Mouse (Mus musculus): ENCODE data around the gene Tmigd1. TPM values are rescaled to one million over a fixed set of nuclear protein-coding genes. Genes with fewer than 3 reads are reported as not detected.
A peak's percentile ranks its signal among the peaks of the same experiment; 100 is the strongest.

Tmigd1 gene
- 0.09 TPM in 1 of 2 replicates, not detected in the other for polyA plus RNA-seq (2016; fragmentation: Nextera tagmentation; extraction: Ambion mirVana)

DNA sequence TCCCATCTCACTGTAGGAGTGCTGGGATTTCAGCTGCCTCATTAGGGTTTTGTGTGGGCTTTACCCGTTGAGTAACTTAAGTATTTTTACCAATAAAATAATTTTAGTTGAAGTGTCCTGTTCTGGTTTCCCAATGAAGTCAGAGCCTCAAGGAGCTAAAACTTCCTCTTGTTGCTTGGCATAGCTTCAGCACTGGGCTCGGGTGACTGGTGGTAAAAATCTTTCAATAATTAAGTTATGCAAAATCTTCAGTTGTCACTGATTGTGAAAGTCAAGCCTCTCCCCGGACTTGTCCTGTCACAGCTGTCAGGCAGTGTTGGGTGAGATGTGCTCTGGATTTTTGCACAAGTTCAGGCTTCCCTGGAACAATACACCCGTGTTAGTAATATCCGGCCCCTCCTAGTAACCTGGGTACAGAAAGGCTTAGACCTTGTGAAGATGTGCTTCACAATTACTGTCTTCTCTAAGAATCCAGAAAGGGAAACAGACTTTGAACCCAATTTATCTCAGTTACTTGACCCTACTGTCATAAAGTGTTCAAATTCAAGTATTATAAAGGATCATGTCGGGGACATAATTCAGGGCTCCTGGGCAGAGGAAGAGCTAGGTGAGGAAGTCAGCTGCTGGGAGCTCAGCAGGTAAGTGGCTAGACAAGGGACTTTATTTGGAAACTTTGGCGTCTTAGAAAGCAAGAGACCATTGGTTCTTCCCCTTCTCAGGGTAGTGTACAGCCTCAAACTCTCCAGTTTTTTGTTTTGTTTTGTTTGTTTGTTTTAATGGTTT, at the start of gene Tmigd1:
Gene Tmigd1, plus strand, starts transcription at position 581 of the 783 bp plus-strand sequence.
- Histone ChIP-seq H3K36me3 (no peaks in the 10 kb centered on the region), H3K27me3 (ENCODE audit: low read depth, poor library complexity, severe bottlenecking) (no peaks in the 10 kb centered on the region), H3K27ac (replicated peaks) (no peak within 1 kb of the TSS), H3K4me1 (peaks cover 12% of the 10 kb centered on the region), H3K9me3 (replicated peaks) (no peaks in the 10 kb centered on the region), H3K4me3 (no peak within 1 kb of the TSS)
- 81% methylated on average over 7 of the region's 7 CpGs for WGBS
- no peak for DNase-seq (ENCODE audit: low spot score)

DNA sequence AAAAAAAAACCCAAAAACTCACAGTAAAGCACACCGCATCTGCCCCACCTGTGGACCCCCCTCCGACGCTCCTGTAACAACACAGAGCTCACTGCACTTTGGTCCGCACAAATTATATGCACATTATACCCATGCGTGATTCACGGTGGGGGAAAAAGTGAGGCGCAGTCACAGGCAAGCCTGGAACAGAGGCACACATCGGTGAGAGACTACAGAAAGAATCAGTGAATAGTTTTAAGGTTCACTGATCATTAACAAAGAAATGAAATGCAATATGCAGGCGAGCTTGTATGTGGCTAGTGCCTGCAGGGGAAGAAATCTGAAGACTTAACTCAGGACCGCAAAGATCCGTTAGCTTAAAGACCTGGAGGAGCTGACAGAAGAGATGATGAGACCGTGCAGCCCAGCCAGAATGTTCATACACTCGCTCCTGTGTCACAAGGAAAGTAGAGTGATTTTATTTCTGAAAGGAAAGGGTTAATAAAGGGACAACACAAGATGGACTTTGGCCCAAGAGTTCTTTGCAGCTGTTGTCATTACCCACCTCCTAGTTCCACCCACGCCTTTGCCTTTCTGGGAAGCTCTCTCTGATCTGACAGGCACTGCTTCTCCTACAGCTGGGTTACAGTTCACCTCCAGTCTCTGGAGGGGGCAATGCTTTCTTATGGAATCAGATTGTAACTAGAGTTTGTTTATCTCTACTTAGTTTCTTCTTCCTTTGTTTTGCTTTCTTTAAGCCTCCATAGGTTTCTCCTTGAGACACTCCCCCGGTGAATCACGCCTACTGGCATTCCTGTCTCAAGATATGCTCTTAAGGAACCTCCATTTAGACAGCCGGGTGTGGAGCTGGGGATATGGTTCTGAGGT, 47.3 kb upstream of the Tmigd1 start:
- Histone ChIP-seq H3K27ac (replicated peaks) (peak overlapping the region; percentile 49; the same call in 1 of the 2 replicates), H3K9me3 (replicated peaks) (no peaks in the 10 kb centered on the region), H3K4me3 (no peak overlapping the region), H3K36me3 (no peaks in the 10 kb centered on the region), H3K27me3 (ENCODE audit: low read depth, poor library complexity, severe bottlenecking) (no peaks in the 10 kb centered on the region), H3K4me1 (peaks cover 16% of the 10 kb centered on the region)
- 62% methylated on average over 17 of the region's 17 CpGs for WGBS
- DNase-seq (ENCODE audit: low spot score): no peak

DNA sequence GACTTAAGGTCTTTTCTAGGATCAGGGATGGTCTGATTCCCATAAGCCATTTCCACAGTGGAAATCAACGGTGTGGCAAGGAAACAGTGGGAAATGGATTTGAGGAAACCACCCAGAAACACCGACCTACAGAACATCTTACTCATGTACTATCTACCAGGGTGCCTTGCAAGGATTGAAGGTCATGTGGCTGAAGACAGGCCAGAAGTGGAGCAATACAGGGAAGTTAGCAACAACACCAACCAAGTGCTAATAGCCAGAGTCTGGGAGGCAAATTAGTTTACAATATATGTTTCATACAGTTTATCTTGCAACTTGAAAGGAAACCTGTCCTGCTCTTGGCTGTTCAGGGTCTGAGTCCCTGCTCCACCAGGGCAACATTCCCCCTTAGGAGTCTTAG, 45.4 kb upstream of the Tmigd1 start:
- Histone ChIP-seq H3K27ac (replicated peaks) (no peak overlapping the region), H3K4me1 (peaks cover 11% of the 10 kb centered on the region), H3K4me3 (no peak overlapping the region), H3K36me3 (no peaks in the 10 kb centered on the region), H3K27me3 (ENCODE audit: low read depth, poor library complexity, severe bottlenecking) (no peaks in the 10 kb centered on the region), H3K9me3 (replicated peaks) (no peaks in the 10 kb centered on the region)
- DNase-seq (ENCODE audit: low spot score): no peak
- 92% methylated on average over 2 of the region's 2 CpGs for WGBS

DNA sequence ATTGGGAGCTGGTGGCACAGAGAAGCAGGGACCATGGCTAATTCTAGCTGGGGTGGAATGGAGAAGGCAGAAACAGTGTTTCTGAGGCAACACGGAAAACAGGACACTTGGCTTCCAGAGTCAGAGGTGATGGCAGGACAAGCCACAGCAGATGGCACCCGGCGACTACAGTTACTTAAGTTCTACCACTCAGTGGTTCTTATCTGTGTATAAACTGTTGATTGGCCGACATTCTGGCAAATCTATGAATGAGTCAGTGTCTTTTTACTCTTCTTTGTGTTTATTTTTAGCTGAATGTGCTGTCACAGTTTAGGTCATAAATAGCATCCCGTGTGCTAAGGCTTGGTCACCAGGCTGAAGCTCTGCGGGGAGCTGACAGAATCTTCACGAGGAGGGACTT, 44.8 kb upstream of the Tmigd1 start:
- DNase-seq (ENCODE audit: low spot score): no peak
- no peaks in the 10 kb centered on the region for H3K27me3 ChIP-seq (ENCODE audit: low read depth, poor library complexity, severe bottlenecking)
- no peaks in the 10 kb centered on the region for H3K36me3 ChIP-seq
- H3K4me1 ChIP-seq: peaks cover 11% of the 10 kb centered on the region
- no peaks in the 10 kb centered on the region for H3K9me3 ChIP-seq (replicated peaks)
- no peak overlapping the region for H3K4me3 ChIP-seq
- H3K27ac ChIP-seq (replicated peaks): no peak overlapping the region
- 87% methylated on average over 7 of the region's 7 CpGs for WGBS

DNA sequence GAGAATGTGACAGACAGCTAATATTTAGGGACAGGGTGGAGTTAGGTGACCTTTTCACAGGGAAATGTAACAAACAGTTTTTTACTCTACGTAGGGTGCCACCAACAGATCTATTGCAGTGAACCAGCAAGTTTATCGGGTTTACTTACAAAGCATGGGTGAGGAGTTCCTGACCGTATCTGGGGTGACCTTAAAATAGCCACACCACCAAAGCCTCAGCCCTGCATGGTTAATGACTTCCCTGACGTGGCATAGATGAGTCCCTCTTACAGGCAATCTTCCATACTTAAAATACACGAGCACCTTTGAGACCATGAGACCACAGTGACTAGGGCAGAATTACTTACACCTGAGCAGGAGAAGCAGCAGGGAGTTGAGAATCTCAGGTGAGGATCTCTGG, 43.2 kb upstream of the Tmigd1 start:
- H3K9me3 ChIP-seq (replicated peaks): no peaks in the 10 kb centered on the region
- H3K36me3 ChIP-seq: no peaks in the 10 kb centered on the region
- H3K4me3 ChIP-seq: no peak overlapping the region
- peaks cover 11% of the 10 kb centered on the region for H3K4me1 ChIP-seq
- no peaks in the 10 kb centered on the region for H3K27me3 ChIP-seq (ENCODE audit: low read depth, poor library complexity, severe bottlenecking)
- 85% methylated on average over 5 of the region's 5 CpGs for WGBS
- no peak for DNase-seq (ENCODE audit: low spot score)
- no peak overlapping the region for H3K27ac ChIP-seq (replicated peaks)

DNA sequence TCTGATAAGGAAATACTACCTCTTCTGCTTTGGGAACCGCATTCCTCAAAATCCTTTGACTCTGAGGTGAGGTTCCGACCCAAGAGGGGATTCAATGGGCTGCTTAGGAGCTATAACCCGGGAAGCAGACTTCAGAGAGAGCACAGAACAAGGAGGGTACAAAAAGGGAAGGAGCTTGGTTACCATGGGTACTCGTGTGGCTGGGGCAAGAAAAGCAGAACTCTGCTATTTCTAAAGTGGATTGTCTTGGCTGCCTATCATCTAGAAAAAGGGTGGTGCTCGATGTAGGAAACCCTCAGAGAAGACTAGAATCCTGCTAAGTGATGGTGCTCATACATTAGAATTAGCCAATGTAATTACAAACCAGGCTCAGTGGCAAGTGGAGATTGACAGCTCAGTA, 42.7 kb upstream of the Tmigd1 start:
- DNase-seq (ENCODE audit: low spot score): no peak
- Histone ChIP-seq H3K4me3 (no peak overlapping the region), H3K27ac (replicated peaks) (no peak overlapping the region), H3K27me3 (ENCODE audit: low read depth, poor library complexity, severe bottlenecking) (no peaks in the 10 kb centered on the region), H3K36me3 (no peaks in the 10 kb centered on the region), H3K9me3 (replicated peaks) (no peaks in the 10 kb centered on the region), H3K4me1 (peaks cover 10% of the 10 kb centered on the region)
- WGBS: 67% methylated on average over 5 of the region's 5 CpGs

DNA sequence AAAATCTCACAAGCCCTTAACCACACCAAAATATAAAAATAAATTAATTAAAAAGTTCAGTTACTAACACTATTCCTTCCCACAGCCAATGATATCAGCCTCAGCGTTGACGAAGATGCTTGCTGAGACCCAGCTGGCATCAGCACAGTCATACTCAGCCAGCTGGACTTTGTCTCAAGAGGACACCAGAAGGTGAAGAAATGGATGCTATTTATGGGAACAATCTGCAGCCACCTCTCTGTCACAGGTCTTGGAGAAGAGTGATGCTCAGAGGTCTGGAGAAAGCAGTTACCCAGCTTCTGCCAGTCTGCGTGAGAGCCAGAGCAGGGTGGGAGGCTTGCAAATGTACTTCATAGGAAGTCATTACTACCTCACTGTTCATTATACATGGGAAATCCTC, 40.8 kb upstream of the Tmigd1 start:
- Histone ChIP-seq H3K4me3 (no peak overlapping the region), H3K27ac (replicated peaks) (no peak overlapping the region), H3K9me3 (replicated peaks) (no peaks in the 10 kb centered on the region), H3K4me1 (no peaks in the 10 kb centered on the region), H3K27me3 (ENCODE audit: low read depth, poor library complexity, severe bottlenecking) (no peaks in the 10 kb centered on the region), H3K36me3 (no peaks in the 10 kb centered on the region)
- 91% methylated on average over 3 of the region's 3 CpGs for WGBS
- DNase-seq (ENCODE audit: low spot score): no peak

DNA sequence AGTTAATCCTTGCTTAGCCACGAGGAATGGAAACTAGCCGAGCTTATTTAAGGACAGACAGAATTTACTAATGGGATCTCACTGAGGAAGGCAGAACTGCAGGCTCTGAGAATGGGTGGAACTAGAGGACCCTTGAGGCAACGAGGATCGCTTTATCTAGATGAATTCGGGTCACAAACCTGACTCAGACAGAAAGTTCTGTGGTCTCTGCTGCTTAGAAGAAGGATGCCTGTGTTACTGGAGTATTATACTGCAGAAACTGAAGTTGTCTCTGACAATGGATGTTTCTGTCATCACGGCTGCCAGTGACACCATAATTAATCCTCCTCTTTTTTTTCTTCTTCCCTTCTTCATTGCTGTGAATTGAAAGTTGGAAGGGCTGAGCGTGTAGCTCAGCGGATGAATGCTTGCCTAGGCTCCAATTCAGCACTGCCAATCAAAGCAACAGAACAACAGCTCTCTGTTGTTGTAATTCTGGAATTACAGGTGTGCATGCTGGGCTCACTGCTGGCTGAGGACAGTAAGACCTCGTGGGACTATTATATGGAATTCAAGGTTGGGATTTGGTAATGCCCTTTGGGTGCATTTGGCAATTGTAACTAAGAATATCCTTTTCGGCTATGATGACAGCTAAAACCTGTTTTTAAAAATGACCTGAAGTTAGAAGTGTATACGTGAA, 29.3 kb upstream of the Tmigd1 start:
- WGBS: 71% methylated on average over 11 of the region's 11 CpGs

DNA sequence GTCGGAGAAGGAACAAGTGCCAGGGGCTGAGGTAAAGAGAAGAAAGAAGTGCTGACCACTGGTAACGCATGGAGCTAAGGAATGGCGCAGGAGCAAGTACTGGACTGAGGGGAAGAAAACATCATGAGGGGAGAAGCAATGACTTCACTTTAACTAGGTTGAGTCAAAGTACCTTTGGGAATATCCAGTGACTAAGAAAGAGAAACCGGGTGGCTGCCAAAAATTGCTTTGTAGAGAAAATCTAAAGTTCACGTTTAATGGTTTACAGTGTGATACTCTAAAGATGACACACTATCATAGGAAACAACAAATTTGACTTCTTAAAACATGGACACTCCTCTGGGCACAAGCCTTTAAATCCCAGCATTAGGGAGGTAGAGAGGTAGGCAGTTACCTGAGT, 28.1 kb upstream of the Tmigd1 start:
- Histone ChIP-seq H3K36me3 (no peaks in the 10 kb centered on the region), H3K27me3 (ENCODE audit: low read depth, poor library complexity, severe bottlenecking) (no peaks in the 10 kb centered on the region), H3K27ac (replicated peaks) (no peak overlapping the region), H3K9me3 (replicated peaks) (no peaks in the 10 kb centered on the region), H3K4me1 (no peaks in the 10 kb centered on the region), H3K4me3 (no peak overlapping the region)
- WGBS: 88% methylated on average over 5 of the region's 5 CpGs
- no peak for DNase-seq (ENCODE audit: low spot score)

More for the DNA sequence above, 29.3 kb upstream of the Tmigd1 start:
- H3K36me3 ChIP-seq: no peaks in the 10 kb centered on the region
- H3K4me3 ChIP-seq: no peak overlapping the region
- H3K4me1 ChIP-seq: no peaks in the 10 kb centered on the region
- H3K27me3 ChIP-seq (ENCODE audit: low read depth, poor library complexity, severe bottlenecking): no peaks in the 10 kb centered on the region
- H3K9me3 ChIP-seq (replicated peaks): no peaks in the 10 kb centered on the region
- DNase-seq (ENCODE audit: low spot score): no peak
- H3K27ac ChIP-seq (replicated peaks): no peak overlapping the region

DNA sequence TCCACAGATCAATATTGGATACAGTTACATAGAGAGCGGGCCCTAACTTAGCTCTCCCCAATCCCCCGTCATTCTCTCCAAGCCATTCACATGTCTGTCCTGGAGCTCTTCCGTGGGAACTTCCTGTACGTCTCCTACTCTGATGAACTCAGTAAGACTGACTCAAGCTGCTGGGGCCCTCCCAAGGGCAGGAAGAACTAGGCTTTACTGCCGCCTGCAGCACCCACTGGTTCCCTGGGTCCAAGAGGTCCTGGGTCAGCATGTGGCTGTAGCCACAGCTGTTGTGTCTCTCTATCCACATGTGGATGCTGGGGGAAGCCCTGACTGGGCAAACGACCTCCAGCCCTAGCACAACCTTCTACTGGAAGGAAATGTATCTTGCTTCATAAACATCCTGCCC, 27.2 kb upstream of the Tmigd1 start:
- H3K36me3 ChIP-seq: no peaks in the 10 kb centered on the region
- H3K4me3 ChIP-seq: no peak overlapping the region
- H3K4me1 ChIP-seq: no peaks in the 10 kb centered on the region
- no peaks in the 10 kb centered on the region for H3K27me3 ChIP-seq (ENCODE audit: low read depth, poor library complexity, severe bottlenecking)
- WGBS: 87% methylated on average over 6 of the region's 6 CpGs
- no peak for DNase-seq (ENCODE audit: low spot score)
- H3K9me3 ChIP-seq (replicated peaks): no peaks in the 10 kb centered on the region
- no peak overlapping the region for H3K27ac ChIP-seq (replicated peaks)

DNA sequence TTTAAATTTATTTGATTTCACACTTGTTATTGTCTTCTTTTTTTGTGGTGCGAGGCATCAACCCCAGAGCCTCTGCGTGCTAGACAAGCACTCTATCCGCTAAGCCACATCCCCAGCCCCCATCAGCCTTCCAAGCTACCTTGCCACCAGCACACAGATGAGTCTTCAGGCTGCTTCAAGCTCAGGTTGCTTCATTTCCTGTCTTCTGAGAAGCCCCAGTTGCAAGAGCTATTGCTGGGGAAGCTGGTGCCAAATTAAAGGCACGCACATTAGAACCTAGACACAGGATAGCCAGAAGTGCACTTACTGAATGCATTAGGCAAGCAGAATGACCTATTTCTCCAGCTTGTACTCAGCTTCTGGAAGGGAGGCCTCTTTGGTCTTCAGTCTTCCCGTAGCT, 22.1 kb upstream of the Tmigd1 start:
- no peaks in the 10 kb centered on the region for H3K9me3 ChIP-seq (replicated peaks)
- H3K4me3 ChIP-seq: no peak overlapping the region
- no peaks in the 10 kb centered on the region for H3K27me3 ChIP-seq (ENCODE audit: low read depth, poor library complexity, severe bottlenecking)
- WGBS: 95% methylated on average over 5 of the region's 5 CpGs
- H3K4me1 ChIP-seq: peaks cover 4% of the 10 kb centered on the region; the same call in 1 of the 2 replicates
- H3K27ac ChIP-seq (replicated peaks): no peak overlapping the region
- H3K36me3 ChIP-seq: no peaks in the 10 kb centered on the region
- no peak for DNase-seq (ENCODE audit: low spot score)

DNA sequence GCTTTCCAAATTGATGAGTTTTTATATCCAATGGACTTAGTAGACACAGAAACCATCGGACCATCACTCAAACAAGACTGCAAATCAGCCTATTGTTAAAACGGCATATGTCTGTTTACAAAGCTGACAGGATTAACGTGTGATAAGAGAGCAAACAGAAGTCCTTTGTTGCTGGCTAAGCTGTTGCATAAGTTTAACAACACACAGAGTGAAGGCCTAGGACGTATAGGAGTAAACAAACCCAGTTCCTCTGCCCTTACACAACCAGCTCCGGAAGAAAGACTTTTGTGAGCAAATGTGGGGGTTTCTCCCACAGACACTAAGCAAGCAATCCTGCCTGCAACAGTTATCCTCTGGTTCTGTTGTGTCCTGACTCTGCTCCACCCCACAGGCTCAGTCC, 17.5 kb upstream of the Tmigd1 start:
- 35% methylated on average over 5 of the region's 5 CpGs for WGBS
- Histone ChIP-seq H3K27me3 (ENCODE audit: low read depth, poor library complexity, severe bottlenecking) (no peaks in the 10 kb centered on the region), H3K9me3 (replicated peaks) (no peaks in the 10 kb centered on the region), H3K27ac (replicated peaks) (no peak overlapping the region), H3K36me3 (no peaks in the 10 kb centered on the region), H3K4me3 (no peak overlapping the region), H3K4me1 (peaks cover 4% of the 10 kb centered on the region; the same call in 1 of the 2 replicates)
- DNase-seq (ENCODE audit: low spot score): no peak
